7 mouse cellular contexts compared by ENCODE assay signal in genomic region chr5:124247986-124248626, GRCm38 (mm10). TPM values are rescaled to one million over a fixed set of nuclear protein-coding genes. Genes with fewer than 3 reads are reported as not detected.
DNase-seq lines count a peak whose midpoint lies in the region; ATAC-seq lines count a peak whose summit lies in the region.

No protein-coding gene starts in this region.

- no peaks in the 10 kb centered on the region for H3K27me3 ChIP-seq in embryonic facial prominence, embryonic 14.5 days (replicated peaks; ENCODE audit: control insufficient read depth, insufficient read depth, low read length)
- no peaks in the 10 kb centered on the region for H3K27me3 ChIP-seq in limb, embryonic 15.5 days
- no peaks in the 10 kb centered on the region for H3K27me3 ChIP-seq in midbrain, embryonic 16.5 days (ENCODE audit: control insufficient read depth, insufficient read depth, low read depth, low read length)

- peak; percentile 57 for DNase-seq in adipocyte (ENCODE audit: low spot score)
- DNase-seq in embryonic facial prominence, embryonic 14.5 days (ENCODE audit: low spot score), result peak; percentile 30
- DNase-seq in heart, postnatal 36 days, result peak; percentile 53 to 54
- no peak for DNase-seq in cerebellum, postnatal 4 days (ENCODE audit: low spot score in 2 of 2)

- H3K9me3 ChIP-seq in embryonic facial prominence, embryonic 14.5 days (ENCODE audit: control insufficient read depth, low read length), result no peaks in the 10 kb centered on the region
- no peaks in the 10 kb centered on the region for H3K9me3 ChIP-seq in limb, embryonic 15.5 days
- no peaks in the 10 kb centered on the region for H3K9me3 ChIP-seq in midbrain, embryonic 16.5 days (replicated peaks; ENCODE audit: control insufficient read depth, low read length, poor library complexity, severe bottlenecking)

- H3K4me2 ChIP-seq in embryonic facial prominence, embryonic 14.5 days (ENCODE audit: low read depth, low read length), result peak overlapping the region; percentile 86
- H3K4me2 ChIP-seq in limb, embryonic 15.5 days, result peak overlapping the region; percentile 81
- peak overlapping the region; percentile 62 for H3K4me2 ChIP-seq in midbrain, embryonic 16.5 days (ENCODE audit: low read length)

- peaks cover 18% of the 10 kb centered on the region; the same call in 1 of the 2 replicates for H3K36me3 ChIP-seq in embryonic facial prominence, embryonic 14.5 days (ENCODE audit: control insufficient read depth, insufficient read depth, low read length)
- H3K36me3 ChIP-seq in limb, embryonic 15.5 days, result peaks cover 17% of the 10 kb centered on the region; the same call in 1 of the 2 replicates
- no peaks in the 10 kb centered on the region for H3K36me3 ChIP-seq in midbrain, embryonic 16.5 days (ENCODE audit: control insufficient read depth, insufficient read depth, low read length)

- intact Hi-C loops in heart, postnatal 36 days (cut with DNase I), result loop anchor here (2.0 to 5.0 kb wide), 3 partner anchors 27 to 85 kb away; no protein-coding TSS in a partner anchor

- H3K4me1 ChIP-seq in embryonic facial prominence, embryonic 14.5 days (ENCODE audit: control insufficient read depth, insufficient read depth, low read length), result peaks cover 12% of the 10 kb centered on the region
- peaks cover 20% of the 10 kb centered on the region for H3K4me1 ChIP-seq in limb, embryonic 15.5 days
- peaks cover 25% of the 10 kb centered on the region for H3K4me1 ChIP-seq in midbrain, embryonic 16.5 days (ENCODE audit: control insufficient read depth, insufficient read depth, low read length)

- no peak overlapping the region for H3K27ac ChIP-seq in embryonic facial prominence, embryonic 14.5 days (replicated peaks; ENCODE audit: low read depth, low read length)
- no peak overlapping the region for H3K27ac ChIP-seq in limb, embryonic 15.5 days
- H3K27ac ChIP-seq in midbrain, embryonic 16.5 days (ENCODE audit: low read length), result no peak overlapping the region

- H3K9ac ChIP-seq in embryonic facial prominence, embryonic 14.5 days (ENCODE audit: low read depth, low read length), result peak overlapping the region; percentile 84; the same call in 1 of the 2 replicates
- no peak overlapping the region for H3K9ac ChIP-seq in limb, embryonic 15.5 days
- H3K9ac ChIP-seq in midbrain, embryonic 16.5 days (ENCODE audit: low read depth, low read length), result peak overlapping the region; percentile 94

- no peak for ATAC-seq in embryonic facial prominence, embryonic 14.5 days (ENCODE audit: low read depth)
- ATAC-seq in limb, embryonic 15.5 days (ENCODE audit: insufficient number of reproducible peaks, low FRiP score, low TSS enrichment, low read depth), result no peak
- no peak for ATAC-seq in midbrain, embryonic 16.5 days
- no peak for ATAC-seq in granulocyte monocyte progenitor cell, adult 5-6 weeks (replicated peaks; ENCODE audit: poor library complexity, severe bottlenecking)

- WGBS in embryonic facial prominence, embryonic 14.5 days, result 26% methylated on average over 9 of the region's 9 CpGs
- WGBS in limb, embryonic 15.5 days, result 41% methylated on average over 9 of the region's 9 CpGs
- 15% methylated on average over 9 of the region's 9 CpGs for WGBS in midbrain, embryonic 16.5 days

- H3K4me3 ChIP-seq in embryonic facial prominence, embryonic 14.5 days (ENCODE audit: low read depth, low read length), result peak overlapping the region; percentile 66
- peak overlapping the region; percentile 74 for H3K4me3 ChIP-seq in limb, embryonic 15.5 days
- peak overlapping the region; percentile 79 for H3K4me3 ChIP-seq in midbrain, embryonic 16.5 days (ENCODE audit: low read depth, low read length)

RNA-seq across cellular contexts. Expression of gene Pitpnm2, which starts 1.5 kb away (rescaled TPM):
- 7.6 and 8.4 TPM in 2 replicates for polyA plus RNA-seq in embryonic facial prominence, embryonic 14.5 days (2014; fragmentation: Nextera tagmentation; extraction: Ambion mirVana)
- total RNA-seq in heart, postnatal 36 days (2021), result 10 to 100 TPM; 43.9 to 45.5 TPM
- polyA plus RNA-seq in limb, embryonic 15.5 days (2015; fragmentation: Nextera tagmentation; extraction: Ambion mirVana), result 4.8 and 5.2 TPM in 2 replicates
- polyA plus RNA-seq in midbrain, embryonic 16.5 days (2015; fragmentation: Nextera tagmentation; extraction: Ambion mirVana), result 9.6 and 10.9 TPM in 2 replicates
- 8.8 and 10.4 TPM in 2 replicates for total RNA-seq in granulocyte monocyte progenitor cell, adult 5-6 weeks (2014; fragmentation: Nextera tagmentation)
- 3.1 and 4.1 TPM in 2 replicates for total RNA-seq in granulocyte monocyte progenitor cell, adult 5-6 weeks (2017)

Comparison
In these comparisons a context has a peak if more than half of its experiments do, and no peak if none do; other contexts are left out.
1. DNase-seq: peak in adipocyte (single experiment), embryonic facial prominence, embryonic 14.5 days (single experiment) and heart, postnatal 36 days (2 of 2); none in cerebellum, postnatal 4 days (0 of 2).
2. Peak in every context shown above with its lines, with median percentiles within 50 percentile points of each other: H3K4me2 ChIP-seq and H3K4me3 ChIP-seq.